Mouse (Mus musculus) lung, postnatal 0 days (tissue): ENCODE measurements around the gene Ppih.

Source experiments
- CTCF ChIP-seq: IDR thresholded peaks from 2 replicates; pipeline ENCODE4 v1.5.1; 2016; ENCODE audit warnings: antibody characterized with exemption, mild to moderate bottlenecking
- EP300 ChIP-seq: IDR thresholded peaks from 2 replicates; pipeline ENCODE4 v1.6.1; 2016; ENCODE audit warnings: antibody characterized with exemption, mild to moderate bottlenecking, control low read depth

DNA sequence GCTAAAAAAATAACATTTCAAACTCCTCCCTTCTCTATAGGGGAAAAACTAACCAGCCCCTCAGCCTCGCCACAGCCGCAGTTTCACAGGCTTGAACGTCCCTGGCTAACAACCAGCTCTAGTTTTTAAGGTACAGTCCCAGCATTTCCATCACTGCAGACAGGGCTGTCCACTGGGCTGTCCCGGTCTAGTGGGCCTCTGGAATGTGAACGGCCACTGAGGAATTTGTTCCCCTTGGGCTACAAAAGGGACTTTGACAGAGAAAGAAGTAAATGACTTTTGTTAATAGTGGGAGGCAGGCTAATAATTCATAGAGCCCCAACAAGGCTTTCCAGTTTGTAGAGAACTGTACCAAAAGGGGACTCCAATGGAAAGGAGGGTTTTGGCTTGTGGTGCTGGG, 14.9 kb downstream of the Ppih start:
- TF ChIP-seq EP300 (no peak), CTCF (no peak)
